Mouse (Mus musculus) embryonic fibroblast, embryonic 13.5 days (primary cell): ENCODE data around the gene Gsap.

Experiments used
- CTCF ChIP-seq: IDR thresholded peaks from 2 replicates; pipeline ENCODE4 v1.5.1; 2011; ENCODE audit warnings: mild to moderate bottlenecking, control low read depth, low read length, moderate library complexity, borderline replicate concordance; ENCODE audit not compliant: insufficient read depth
- POLR2A ChIP-seq: IDR thresholded peaks from 2 replicates; pipeline ENCODE4 v1.6.1; 2011; ENCODE audit warnings: low read depth, mild to moderate bottlenecking, control low read depth, low read length, moderate library complexity

- TF ChIP-seq CTCF: peak; percentile 82
- no peak for TF ChIP-seq POLR2A
Measured at GRCm38 (mm10) chr5:21265049-21265448, 79.0 kb downstream of the Gsap start.
